ENCODE assay signal across 21 mouse cellular contexts in genomic region chr2:29201223-29201955, GRCm38 (mm10). TPM values are rescaled to one million over a fixed set of nuclear protein-coding genes. Genes with fewer than 3 reads are reported as not detected.
DNase-seq lines count a peak whose midpoint lies in the region; ATAC-seq and TF ChIP-seq lines count a peak whose summit lies in the region.
"Had no signal": no experiment of that assay in that cellular context is flagged by ENCODE, and none has a peak within 500 bp of the region (broad histone marks: within the 10 kb centered on the region; RNA-seq: fewer than 3 reads in every experiment).

No protein-coding gene starts in this region.

- no peak for ATAC-seq in midbrain, embryonic 11.5 days (ENCODE audit: low FRiP score)
- no peak for ATAC-seq in midbrain, postnatal 0 days (ENCODE audit: low FRiP score)
- ATAC-seq: hindbrain, embryonic 16.5 days; intestine, embryonic 15.5 days had no signal

- no peak overlapping the region for H3K27ac ChIP-seq in midbrain, embryonic 11.5 days (ENCODE audit: low read depth, low read length)
- H3K27ac ChIP-seq in midbrain, postnatal 0 days (ENCODE audit: low read depth, low read length), result no peak overlapping the region
- H3K27ac ChIP-seq: embryonic facial prominence, embryonic 12.5 days; heart, embryonic 10.5 days; intestine, embryonic 15.5 days; left cerebral cortex, adult 2 months; liver, embryonic 13.5 days had no signal

- H3K4me3 ChIP-seq in midbrain, embryonic 11.5 days (ENCODE audit: low read depth, low read length), result no peak overlapping the region
- H3K4me3 ChIP-seq in midbrain, postnatal 0 days (ENCODE audit: low read depth, low read length), result no peak overlapping the region
- H3K4me3 ChIP-seq: embryonic facial prominence, embryonic 12.5 days; heart, embryonic 10.5 days; intestine, embryonic 15.5 days; left cerebral cortex, adult 2 months; liver, embryonic 13.5 days had no signal

- H3K27me3 ChIP-seq in midbrain, embryonic 11.5 days (ENCODE audit: control insufficient read depth, insufficient read depth, low read length), result 0 out of 2 replicates have a peak, but pooled peaks cover 2% of the 10 kb centered on the region
- H3K27me3 ChIP-seq in midbrain, postnatal 0 days (ENCODE audit: insufficient read depth, low read length), result no peaks in the 10 kb centered on the region

- H3K36me3 ChIP-seq in midbrain, embryonic 11.5 days (ENCODE audit: control insufficient read depth, insufficient read depth, low read length), result no peaks in the 10 kb centered on the region
- no peaks in the 10 kb centered on the region for H3K36me3 ChIP-seq in midbrain, postnatal 0 days (ENCODE audit: insufficient read depth, low read length)
- H3K36me3 ChIP-seq: embryonic facial prominence, embryonic 12.5 days; heart, embryonic 10.5 days; intestine, embryonic 15.5 days; liver, embryonic 13.5 days had no signal

- no peak for TF ChIP-seq CTCF in midbrain, postnatal 0 days (IDR thresholded peaks at IDR 0.05)
- no peak for TF ChIP-seq CTCF in brain, embryonic 14.5 days (IDR thresholded peaks at IDR 0.05; ENCODE audit: borderline replicate concordance, extremely low read depth, insufficient read depth, insufficient read length)

- H3K4me1 ChIP-seq in midbrain, embryonic 11.5 days (ENCODE audit: control insufficient read depth, insufficient read depth, low read length), result no peaks in the 10 kb centered on the region; the same call in 1 of the 2 replicates
- H3K4me1 ChIP-seq in midbrain, postnatal 0 days (ENCODE audit: insufficient read depth, low read length), result no peaks in the 10 kb centered on the region; the same call in 1 of the 2 replicates
- H3K4me1 ChIP-seq: embryonic facial prominence, embryonic 12.5 days; intestine, embryonic 15.5 days had no signal

- WGBS in midbrain, embryonic 11.5 days, result 58% methylated on average over 11 of the region's 11 CpGs
- WGBS in midbrain, postnatal 0 days, result 24% methylated on average over 11 of the region's 11 CpGs

- H3K4me2 ChIP-seq in midbrain, embryonic 11.5 days, result no peak overlapping the region
- no peak overlapping the region for H3K4me2 ChIP-seq in midbrain, postnatal 0 days (ENCODE audit: low read depth, low read length, poor library complexity, severe bottlenecking)
- H3K4me2 ChIP-seq: embryonic facial prominence, embryonic 12.5 days; intestine, embryonic 15.5 days; liver, embryonic 13.5 days had no signal

- peak; percentile 63 to 78 for DNase-seq in adrenal gland, adult (ENCODE audit: inconsistent age in 2 of 2, low spot score in 1 of 2)
- DNase-seq in adrenal gland, postnatal 10 days, result no peak
- peak; percentile 78 for DNase-seq in midbrain, embryonic 11.5 days (ENCODE audit: low spot score, missing footprints)
- no peak for DNase-seq in midbrain, postnatal 0 days (ENCODE audit: low spot score)
- peak; percentile 66 for DNase-seq in brain, embryonic 14.5 days (ENCODE audit: low read depth)
- DNase-seq in frontal cortex, postnatal 36 days (ENCODE audit: low spot score in 2 of 2), result no peak
- DNase-seq in testis, postnatal 10 days (ENCODE audit: low spot score), result no peak
- DNase-seq: gastrocnemius, postnatal 10 days; kidney, adult 8-10 months; kidney, postnatal 10 days; liver, embryonic 13.5 days; lung, adult 2 months; lung, postnatal 14 days; right cerebral cortex, postnatal 25 days; spleen, adult 18-20 months; thymus, postnatal 25 days had no signal

- H3K9me3 ChIP-seq in midbrain, embryonic 11.5 days (ENCODE audit: control insufficient read depth, low read length), result no peaks in the 10 kb centered on the region
- no peaks in the 10 kb centered on the region for H3K9me3 ChIP-seq in midbrain, postnatal 0 days (ENCODE audit: low read length)
- H3K9me3 ChIP-seq: embryonic facial prominence, embryonic 12.5 days; heart, embryonic 10.5 days; intestine, embryonic 15.5 days; liver, embryonic 13.5 days had no signal

- no peak for TF ChIP-seq POLR2A in brain, embryonic 14.5 days (IDR thresholded peaks at IDR 0.05; ENCODE audit: borderline replicate concordance, extremely low read depth, insufficient read depth, insufficient read length, poor library complexity, severe bottlenecking)

- H3K9ac ChIP-seq in midbrain, embryonic 11.5 days (ENCODE audit: low read length), result no peak overlapping the region
- H3K9ac ChIP-seq in midbrain, postnatal 0 days (replicated peaks; ENCODE audit: low read length, poor library complexity, severe bottlenecking), result no peak overlapping the region
- H3K9ac ChIP-seq: embryonic facial prominence, embryonic 12.5 days; intestine, embryonic 15.5 days; liver, embryonic 13.5 days had no signal

RNA-seq across cellular contexts. Expression of gene Ntng2, which starts 51.4 kb away (rescaled TPM):
- total RNA-seq in adrenal gland, postnatal 10 days (2021), result 10 to 100 TPM; 16.2 to 24.2 TPM
- 3.1 and 4.6 TPM in 2 replicates for polyA plus RNA-seq in midbrain, embryonic 11.5 days (2014; fragmentation: Nextera tagmentation; extraction: Ambion mirVana)
- 52.4 and 52.6 TPM in 2 replicates for total RNA-seq in midbrain, postnatal 0 days (2014; rRNA removed)
- 7.9 and 8.7 TPM in 2 replicates for polyA plus RNA-seq in midbrain, postnatal 0 days (2015; fragmentation: Nextera tagmentation; extraction: Ambion mirVana)
- polyA plus RNA-seq in brain, embryonic 14.5 days (2012; rRNA removed), result 76.2 and 76.6 TPM in 2 replicates
- polyA plus RNA-seq: liver, embryonic 13.5 days had no signal

Comparison
In these comparisons a context has a peak if more than half of its experiments do, and no peak if none do; other contexts are left out.
1. DNase-seq: peak in adrenal gland, adult (2 of 2), midbrain, embryonic 11.5 days (single experiment) and brain, embryonic 14.5 days (single experiment); none in adrenal gland, postnatal 10 days (single experiment), midbrain, postnatal 0 days (single experiment), frontal cortex, postnatal 36 days (0 of 2) and testis, postnatal 10 days (single experiment).